Mouse (Mus musculus): ENCODE results near the gene Rplp2. TPM values are rescaled to one million over a fixed set of nuclear protein-coding genes. Genes with fewer than 3 reads are reported as not detected.

Rplp2 gene
- polyA plus RNA-seq, 1 experiment from 2014 or later, result 1,010 TPM

DNA sequence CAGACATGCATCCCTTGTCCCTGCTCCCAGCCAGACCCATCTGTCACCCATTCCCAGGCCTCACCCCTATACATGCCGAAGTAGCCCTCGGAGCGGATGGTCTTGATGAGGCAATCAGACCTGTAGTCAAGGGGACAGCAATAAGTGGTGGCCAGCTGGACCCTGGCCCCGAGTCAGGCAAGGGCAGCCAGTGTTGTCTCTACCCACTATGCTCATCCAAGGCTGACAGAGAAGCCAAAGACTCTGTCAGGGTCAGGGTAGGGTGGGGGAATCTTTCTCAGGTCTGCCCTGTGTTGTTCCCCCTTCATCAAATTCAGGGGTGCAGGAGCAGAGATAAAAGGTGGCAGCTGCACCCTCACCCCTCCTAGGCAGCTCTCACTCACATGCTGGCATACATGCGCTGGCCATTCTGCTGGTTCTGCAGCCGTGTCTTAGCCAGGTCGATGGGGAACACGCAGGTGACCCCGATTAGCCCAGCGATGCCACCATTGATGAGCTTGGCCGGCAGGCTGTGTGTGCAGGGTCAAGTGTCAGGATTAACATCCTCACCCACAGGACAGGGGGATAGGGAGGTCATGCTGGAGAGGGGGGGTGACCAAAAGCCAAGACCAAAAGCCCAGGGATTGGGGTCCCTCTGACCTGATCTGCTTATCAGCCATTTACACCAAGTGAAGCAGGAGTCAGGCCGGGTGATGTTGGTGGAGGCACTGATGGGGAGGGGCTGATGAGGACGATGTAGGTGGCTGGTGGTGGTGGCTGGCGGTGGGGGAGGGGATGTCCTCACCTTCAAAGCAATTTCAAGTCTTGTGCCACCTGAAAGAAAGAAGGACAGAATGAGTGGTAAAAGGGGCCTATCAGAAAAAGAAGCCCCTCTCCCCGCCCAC, 13.4 kb upstream of the Rplp2 start:
- DNase-seq (ENCODE audit: low spot score), result no peak
- H3K4me3 ChIP-seq, result peak overlapping the region; percentile 61
- H3K4me1 ChIP-seq (replicated peaks), result peaks cover 81% of the 10 kb centered on the region
- peaks cover under 1% of the 10 kb centered on the region; the same call in 1 of the 2 replicates for H3K27me3 ChIP-seq (ENCODE audit: insufficient read depth, poor library complexity, severe bottlenecking)
- 76% methylated on average over 15 of the region's 15 CpGs for WGBS
- H3K36me3 ChIP-seq, result peaks cover 45% of the 10 kb centered on the region
- H3K9me3 ChIP-seq, result no peaks in the 10 kb centered on the region
- peak overlapping the region; percentile 87 for H3K27ac ChIP-seq

GRCm38 (mm10) chr7:141434464-141434863, 12.7 kb upstream of the Rplp2 start:
- no peaks in the 10 kb centered on the region for H3K27me3 ChIP-seq (ENCODE audit: insufficient read depth, poor library complexity, severe bottlenecking)
- no peaks in the 10 kb centered on the region for H3K9me3 ChIP-seq
- peaks cover 74% of the 10 kb centered on the region for H3K4me1 ChIP-seq (replicated peaks)
- 17% methylated on average over 8 of the region's 8 CpGs for WGBS
- H3K36me3 ChIP-seq, result peaks cover 52% of the 10 kb centered on the region
- DNase-seq (ENCODE audit: low spot score), result peak; percentile 54
- H3K4me3 ChIP-seq, result peak overlapping the region; percentile 61
- H3K27ac ChIP-seq, result peak overlapping the region; percentile 87

DNA sequence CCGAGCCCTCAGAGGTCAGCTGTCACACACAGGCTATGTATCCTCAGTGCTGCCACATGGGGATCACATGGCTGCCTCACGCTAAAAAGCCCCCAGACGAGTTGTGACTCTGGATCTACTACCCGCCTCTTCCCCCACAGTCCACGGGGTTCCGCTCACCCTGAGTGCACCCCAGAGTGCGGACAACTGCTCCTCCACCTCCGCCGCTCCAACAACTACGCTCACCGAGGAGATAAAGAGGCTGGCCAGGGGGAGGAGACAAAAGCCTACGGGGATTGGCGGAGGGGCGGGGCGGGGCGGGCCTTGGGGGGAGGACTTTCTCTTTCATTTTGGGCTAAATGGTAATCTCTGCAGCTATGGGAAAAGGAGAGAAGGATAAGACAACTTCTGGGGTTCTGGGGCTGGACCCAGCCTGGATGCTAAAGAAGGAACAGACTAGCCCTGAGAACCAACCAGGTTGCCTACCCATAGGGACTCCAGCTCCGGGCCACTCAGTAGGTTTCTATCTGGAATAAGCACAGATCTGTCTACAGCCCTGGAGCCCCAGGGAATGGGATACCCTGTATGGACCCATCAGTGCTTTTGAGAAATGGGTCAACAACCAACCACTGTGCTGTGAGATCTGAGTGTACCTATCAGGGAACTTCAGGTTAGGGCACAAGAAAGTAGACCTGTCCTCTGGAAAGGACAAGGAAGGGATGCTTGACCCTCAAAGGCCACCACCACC, 11.9 kb upstream of the Rplp2 start:
- Histone ChIP-seq H3K36me3 (peaks cover 60% of the 10 kb centered on the region), H3K4me3 (peak overlapping the region; percentile 61), H3K4me1 (replicated peaks) (peaks cover 67% of the 10 kb centered on the region), H3K27me3 (ENCODE audit: insufficient read depth, poor library complexity, severe bottlenecking) (no peaks in the 10 kb centered on the region), H3K9me3 (no peaks in the 10 kb centered on the region), H3K27ac (peak overlapping the region; percentile 87)
- peak; percentile 57 for DNase-seq (ENCODE audit: low spot score)
- 6% methylated on average over 17 of the region's 17 CpGs for WGBS

GRCm38 (mm10) chr7:141435856-141436522, 11.2 kb upstream of the Rplp2 start:
- H3K9me3 ChIP-seq, result no peaks in the 10 kb centered on the region
- WGBS, result 60% methylated on average over 9 of the region's 9 CpGs
- H3K27ac ChIP-seq, result peak overlapping the region; percentile 87
- H3K36me3 ChIP-seq, result peaks cover 60% of the 10 kb centered on the region
- H3K4me1 ChIP-seq (replicated peaks), result peaks cover 71% of the 10 kb centered on the region
- no peak for DNase-seq (ENCODE audit: low spot score)
- H3K4me3 ChIP-seq, result peak overlapping the region; percentile 63
- H3K27me3 ChIP-seq (ENCODE audit: insufficient read depth, poor library complexity, severe bottlenecking), result no peaks in the 10 kb centered on the region

DNA sequence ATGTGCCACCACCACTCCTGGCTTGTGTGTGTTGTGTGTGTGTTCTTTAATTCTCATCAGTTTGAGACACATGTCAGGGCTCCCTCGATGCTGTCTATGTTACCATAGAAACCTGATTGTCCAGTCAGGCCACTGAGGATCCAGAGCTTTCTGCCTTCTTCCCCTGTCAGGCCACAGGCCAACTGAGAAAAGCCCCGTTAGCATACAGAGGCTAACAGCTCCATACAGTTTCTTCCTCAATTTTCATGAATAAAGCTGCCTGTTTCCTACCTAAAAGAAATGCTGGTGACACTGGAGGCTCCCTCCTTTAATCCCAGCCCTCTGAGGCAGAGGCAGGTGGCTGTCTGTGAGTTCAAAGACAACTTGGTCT, 10.7 kb upstream of the Rplp2 start:
- Histone ChIP-seq H3K9me3 (no peaks in the 10 kb centered on the region), H3K36me3 (peaks cover 60% of the 10 kb centered on the region), H3K4me3 (peak overlapping the region; percentile 63), H3K27me3 (ENCODE audit: insufficient read depth, poor library complexity, severe bottlenecking) (no peaks in the 10 kb centered on the region), H3K27ac (peak overlapping the region; percentile 87), H3K4me1 (replicated peaks) (peaks cover 77% of the 10 kb centered on the region)
- DNase-seq (ENCODE audit: low spot score), result no peak
- 58% methylated on average over 2 of the region's 2 CpGs for WGBS

DNA sequence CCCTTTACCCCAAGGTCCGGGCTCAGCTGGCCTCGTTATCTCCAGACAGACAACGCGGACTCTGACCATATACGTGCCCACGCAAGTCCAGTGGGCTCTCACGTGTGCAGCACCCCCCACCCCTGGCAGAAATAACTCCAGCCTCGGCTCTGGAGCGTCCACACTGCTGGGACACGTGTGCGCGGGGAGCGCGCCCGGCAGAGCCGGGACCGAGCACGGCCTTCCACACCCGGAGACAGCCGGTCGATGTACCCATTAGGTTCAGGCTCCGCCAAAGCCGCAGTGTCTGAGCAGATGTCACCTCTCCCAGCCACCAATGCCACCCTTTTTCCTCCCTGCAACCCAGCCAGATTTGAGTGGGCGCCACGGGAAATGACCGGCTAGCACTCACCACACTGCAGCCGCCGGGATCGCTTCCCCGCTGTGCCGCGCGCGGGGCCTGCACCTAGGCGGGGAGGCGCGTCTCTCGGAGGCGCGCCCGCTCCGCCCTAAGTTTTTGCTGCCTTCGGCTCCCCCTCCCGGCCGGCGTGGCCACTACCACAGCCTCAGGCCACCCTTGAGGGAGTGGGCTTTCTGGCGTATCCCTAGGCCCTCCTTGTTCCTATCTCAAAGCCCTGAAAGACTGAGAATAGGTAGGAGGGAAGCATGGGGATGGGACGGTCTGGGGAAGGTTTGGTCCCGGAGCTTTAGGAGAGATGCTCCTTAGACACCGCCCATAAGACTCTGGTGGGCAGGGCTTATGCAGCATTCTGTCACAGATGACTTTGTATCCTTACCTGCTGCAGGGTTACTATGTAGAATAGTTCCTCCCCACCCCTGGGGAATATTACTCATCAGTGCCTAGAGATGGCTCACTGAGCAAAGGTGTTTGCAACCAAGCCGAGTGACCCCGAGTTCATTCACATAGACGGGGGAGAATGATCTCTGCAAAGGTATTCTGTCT, 9.7 kb upstream of the Rplp2 start, which contains the start of gene Slc25a22:
Slc25a22 (minus strand) TSS at position 715 of the 943 bp plus-strand sequence.
- Histone ChIP-seq H3K27ac (peak within 1 kb of the TSS; percentile 87), H3K9me3 (no peaks in the 10 kb centered on the region), H3K27me3 (ENCODE audit: insufficient read depth, poor library complexity, severe bottlenecking) (no peaks in the 10 kb centered on the region), H3K4me3 (peak within 1 kb of the TSS; percentile 63), H3K4me1 (replicated peaks) (peaks cover 78% of the 10 kb centered on the region), H3K36me3 (peaks cover 60% of the 10 kb centered on the region)
- DNase-seq (ENCODE audit: low spot score), result peak; percentile 85
- WGBS, result 6% methylated on average over 53 of the region's 53 CpGs

DNA sequence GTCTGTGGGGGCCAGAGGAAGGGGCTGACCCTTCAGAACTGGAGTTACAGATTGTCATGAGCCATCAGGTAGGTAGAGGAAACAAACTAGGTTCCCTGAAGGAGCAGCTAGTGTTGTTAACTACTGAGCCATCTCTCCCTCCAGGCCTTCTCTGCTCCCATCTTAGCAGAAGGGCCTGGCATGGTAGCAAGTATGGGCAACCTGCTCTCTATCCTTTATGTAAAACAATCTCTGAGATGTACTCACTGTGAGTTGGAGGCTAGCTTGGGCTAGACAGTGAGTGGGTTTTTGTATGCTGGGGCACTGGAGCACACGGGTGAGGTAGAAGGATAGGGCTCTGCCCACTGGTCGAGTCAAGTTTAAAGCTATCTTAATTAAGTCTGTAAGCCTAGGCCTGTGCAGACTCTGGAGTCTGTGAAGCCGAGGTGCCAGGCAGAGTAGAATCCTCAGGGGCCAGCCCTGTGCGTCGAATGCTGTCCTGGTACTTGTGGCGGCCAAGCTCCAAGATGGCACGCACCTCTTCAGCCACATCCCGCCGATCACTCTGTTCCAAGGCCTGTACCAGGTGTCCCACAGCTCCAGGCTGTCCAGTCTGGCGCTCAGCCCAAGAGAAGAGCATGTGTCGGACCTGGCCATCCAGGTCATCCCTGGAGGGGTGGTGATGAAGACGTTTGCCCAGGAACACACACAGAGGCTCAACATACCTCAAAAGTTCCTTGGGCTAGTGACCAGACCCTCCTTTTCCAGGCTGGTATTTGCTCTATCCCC, 8.8 kb upstream of the Rplp2 start:
- H3K36me3 ChIP-seq, result peaks cover 53% of the 10 kb centered on the region
- no peaks in the 10 kb centered on the region for H3K9me3 ChIP-seq
- no peaks in the 10 kb centered on the region for H3K27me3 ChIP-seq (ENCODE audit: insufficient read depth, poor library complexity, severe bottlenecking)
- H3K4me1 ChIP-seq (replicated peaks), result peaks cover 78% of the 10 kb centered on the region
- no peak overlapping the region for H3K27ac ChIP-seq
- 91% methylated on average over 12 of the region's 12 CpGs for WGBS
- H3K4me3 ChIP-seq, result no peak overlapping the region
- no peak for DNase-seq (ENCODE audit: low spot score)

DNA sequence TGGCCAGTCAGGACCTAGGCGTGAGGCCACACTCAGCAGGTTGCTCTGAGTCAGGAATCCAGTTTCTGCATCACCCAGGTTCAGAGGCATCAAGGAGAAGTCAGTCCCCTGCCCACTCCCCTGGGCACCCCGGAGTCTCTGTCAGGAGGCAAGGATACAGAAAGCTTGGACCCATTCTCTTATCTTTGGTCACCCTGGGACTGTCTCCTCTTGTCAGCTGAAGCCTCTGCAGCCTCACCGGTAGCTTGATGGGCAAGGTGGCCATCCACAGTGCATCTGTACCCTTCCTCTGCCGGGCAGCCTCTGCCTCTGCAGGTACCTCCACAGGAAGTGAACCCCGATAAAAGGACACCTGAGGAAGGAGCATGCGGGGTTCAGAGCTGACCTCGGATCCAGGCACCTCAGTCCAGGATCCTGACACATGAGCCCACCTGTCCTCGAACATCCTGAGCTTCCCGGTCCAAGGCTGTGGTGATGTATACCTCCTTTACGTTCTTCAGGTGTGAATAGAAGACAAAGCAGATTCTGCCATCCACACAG, 8.0 kb upstream of the Rplp2 start:
- no peak for DNase-seq (ENCODE audit: low spot score)
- H3K27me3 ChIP-seq (ENCODE audit: insufficient read depth, poor library complexity, severe bottlenecking), result no peaks in the 10 kb centered on the region
- H3K4me1 ChIP-seq (replicated peaks), result peaks cover 78% of the 10 kb centered on the region
- no peak overlapping the region for H3K4me3 ChIP-seq
- WGBS, result 97% methylated on average over 10 of the region's 10 CpGs
- H3K9me3 ChIP-seq, result no peaks in the 10 kb centered on the region
- H3K36me3 ChIP-seq, result peaks cover 48% of the 10 kb centered on the region
- H3K27ac ChIP-seq, result no peak overlapping the region

DNA sequence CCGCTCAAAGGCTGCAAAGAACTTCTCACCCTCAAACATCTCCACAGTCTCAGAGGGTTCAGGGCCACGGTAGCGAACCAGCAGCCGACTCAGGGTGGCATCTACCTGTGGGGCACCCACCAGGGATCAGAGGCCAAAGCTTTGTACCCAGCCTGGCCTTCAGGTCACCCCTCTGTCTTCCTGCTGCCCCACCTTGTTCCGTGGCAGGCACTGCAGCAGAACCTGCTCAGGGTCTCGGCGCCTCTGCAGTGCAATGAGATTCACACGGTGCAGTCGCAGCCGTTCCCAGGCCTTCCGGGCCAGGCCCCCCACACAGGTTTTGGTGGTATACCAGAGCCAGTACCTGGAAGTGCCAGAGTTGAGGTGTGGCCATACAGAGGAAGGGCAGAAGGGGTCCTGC, 7.4 kb upstream of the Rplp2 start:
- H3K4me1 ChIP-seq (replicated peaks), result peaks cover 75% of the 10 kb centered on the region
- H3K27me3 ChIP-seq (ENCODE audit: insufficient read depth, poor library complexity, severe bottlenecking), result no peaks in the 10 kb centered on the region
- no peak for DNase-seq (ENCODE audit: low spot score)
- H3K36me3 ChIP-seq, result peaks cover 48% of the 10 kb centered on the region
- 95% methylated on average over 11 of the region's 11 CpGs for WGBS
- H3K4me3 ChIP-seq, result no peak overlapping the region
- H3K9me3 ChIP-seq, result no peaks in the 10 kb centered on the region
- H3K27ac ChIP-seq, result no peak overlapping the region

DNA sequence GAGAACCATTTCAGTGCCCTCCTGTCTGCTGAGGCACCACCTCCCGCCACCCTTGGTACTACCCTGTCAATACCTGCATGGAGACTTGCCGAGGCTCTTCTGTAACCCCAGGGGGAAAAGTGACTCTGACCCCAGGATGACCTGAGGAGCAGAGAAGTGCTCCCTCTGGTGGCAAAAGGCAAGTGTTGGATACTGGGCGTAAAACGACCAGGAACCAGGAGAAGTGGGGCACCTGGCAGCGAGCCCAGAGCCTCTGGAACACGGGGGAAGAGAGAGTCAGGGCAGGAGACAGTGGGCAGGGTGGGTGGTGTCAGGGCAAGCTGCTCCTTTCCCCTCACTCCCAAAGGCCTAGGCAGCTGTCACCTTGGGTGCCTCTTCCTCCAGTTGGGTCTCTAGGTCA, 6.6 kb upstream of the Rplp2 start:
- H3K9me3 ChIP-seq, result no peaks in the 10 kb centered on the region
- WGBS, result 41% methylated on average over 6 of the region's 6 CpGs
- no peak overlapping the region for H3K4me3 ChIP-seq
- DNase-seq (ENCODE audit: low spot score), result no peak
- H3K27ac ChIP-seq, result no peak overlapping the region
- peaks cover 48% of the 10 kb centered on the region for H3K36me3 ChIP-seq
- H3K4me1 ChIP-seq (replicated peaks), result peaks cover 67% of the 10 kb centered on the region
- no peaks in the 10 kb centered on the region for H3K27me3 ChIP-seq (ENCODE audit: insufficient read depth, poor library complexity, severe bottlenecking)

- Histone ChIP-seq H3K27ac (0 out of 2 replicates have a peak overlapping the region, but pooled peaks have one; percentile 86), H3K36me3 (peaks cover 48% of the 10 kb centered on the region), H3K27me3 (ENCODE audit: insufficient read depth, poor library complexity, severe bottlenecking) (no peaks in the 10 kb centered on the region), H3K4me3 (peak overlapping the region; percentile 60; the same call in 1 of the 2 replicates), H3K9me3 (no peaks in the 10 kb centered on the region), H3K4me1 (replicated peaks) (peaks cover 58% of the 10 kb centered on the region)
- 92% methylated on average over 9 of the region's 9 CpGs for WGBS
- no peak for DNase-seq (ENCODE audit: low spot score)
These were observed 5.7 kb upstream of the Rplp2 start for GRCm38 (mm10) chr7:141441460-141441859.

Measured in hindbrain, embryonic 10.5 days (tissue).